Mouse (Mus musculus) cerebellum, adult 2 months (tissue): Measurements from ENCODE around the gene Isoc2a.

Experiments used
- CTCF ChIP-seq: fragments of 200-500 bp; IDR thresholded peaks from 2 replicates; pipeline ENCODE4 v1.5.1; 2011; ENCODE audit warnings: low read depth, mild to moderate bottlenecking, control low read depth, low read length, moderate library complexity, borderline replicate concordance; ENCODE audit not compliant: insufficient read depth
- POLR2A ChIP-seq: fragments of 200-500 bp; IDR thresholded peaks from 2 replicates; pipeline ENCODE4 v1.6.1; 2011; ENCODE audit warnings: low read length, control low read depth, borderline replicate concordance; ENCODE audit not compliant: insufficient read depth

GRCm38 (mm10) chr7:4925441-4926381 is 48.8 kb downstream of the Isoc2a start, which contains the start of gene Ssc5d:
- TF ChIP-seq POLR2A: no peak
- TF ChIP-seq CTCF: no peak
